Mouse (Mus musculus) retina, adult 2 months (tissue): Measurements from ENCODE around the gene Rab13.

Source experiments
- DNase-seq: peaks from one replicate; pipeline ENCODE4 v3.0.0-alpha.2; 2012; ENCODE audit warnings: low read depth, low spot score

Rab13 gene

GRCm38 (mm10) chr3:90213377-90213866 lies at the start of gene Rab13, which contains the start of gene Rps27:
Gene Rab13, plus strand, starts transcription at chr3:90213695.
Gene Rps27, minus strand, starts transcription at chr3:90213651.
- DNase-seq, result peak; percentile 86

DNA sequence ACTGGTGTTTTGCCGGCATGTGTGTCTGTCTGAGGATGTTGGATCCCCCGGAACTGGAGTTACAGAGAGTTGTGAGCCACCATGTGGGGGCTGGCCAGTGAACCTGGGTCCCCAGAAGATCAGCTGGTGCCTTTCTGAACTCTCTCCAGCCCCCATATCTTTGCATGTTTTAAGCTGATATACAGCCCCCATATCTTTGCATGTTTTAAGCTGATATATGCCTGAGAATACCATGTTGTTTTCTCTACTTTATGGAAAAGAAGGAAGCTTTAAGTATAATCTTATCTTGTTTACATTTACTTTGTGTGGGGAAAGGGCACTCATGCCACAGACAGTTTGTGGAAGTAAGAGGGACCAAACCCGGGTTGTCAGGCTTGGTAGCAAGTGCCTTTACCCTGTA lies 33.9 kb upstream of the Rab13 start:
- no peak for DNase-seq

GRCm38 (mm10) chr3:90183581-90183980 lies 29.9 kb upstream of the Rab13 start:
- DNase-seq, result no peak

DNA sequence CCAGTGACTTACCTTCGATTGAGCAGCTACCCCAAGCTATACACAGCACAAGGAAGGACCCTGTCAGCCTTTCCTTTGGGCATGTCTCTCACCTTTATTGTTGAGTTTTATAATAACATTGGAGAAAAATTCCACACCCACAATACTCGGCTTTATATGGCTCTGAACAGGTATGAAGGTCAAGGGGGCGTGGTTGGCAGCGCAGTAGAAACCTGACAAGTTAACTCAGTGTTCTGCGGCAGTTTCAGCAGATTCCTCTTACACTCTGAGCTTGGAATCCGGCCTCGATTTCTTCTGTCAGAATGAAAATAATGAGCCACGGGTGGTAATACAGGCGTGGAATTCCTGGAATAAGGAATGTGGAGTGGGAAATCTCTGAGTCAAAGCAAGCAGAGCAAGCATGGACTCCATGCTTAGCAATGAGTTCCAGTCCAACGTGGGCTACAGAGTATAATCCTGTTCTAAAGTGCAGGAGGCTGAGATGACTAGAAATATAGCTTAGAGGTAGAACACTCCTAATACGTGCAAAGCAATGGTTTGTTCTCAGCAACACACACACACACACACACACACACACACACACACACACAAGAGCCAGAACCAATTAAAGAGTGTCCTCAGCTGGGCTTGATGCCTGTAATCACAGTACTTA lies 22.5 kb upstream of the Rab13 start:
- no peak for DNase-seq

DNA sequence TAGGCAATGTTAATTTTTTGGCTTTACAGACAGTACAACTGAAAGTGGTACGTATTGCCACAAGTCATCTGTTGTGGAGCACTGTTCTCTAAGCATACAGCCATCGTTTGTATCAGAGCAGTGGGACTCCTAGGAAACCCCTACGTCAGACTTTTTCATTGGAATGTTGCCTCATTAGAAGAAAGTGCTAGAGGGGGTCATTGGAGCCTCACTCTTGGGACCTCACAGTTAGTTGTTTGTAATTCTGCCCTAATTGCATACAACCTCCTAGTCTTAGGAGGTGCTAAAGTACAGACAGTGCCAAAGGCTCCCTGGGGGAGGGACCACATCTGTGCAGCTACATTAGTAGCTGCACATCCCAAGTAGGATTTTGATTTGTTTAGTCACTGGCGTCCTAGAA lies 18.7 kb upstream of the Rab13 start:
- DNase-seq, result no peak

GRCm38 (mm10) chr3:90195644-90196043 lies 17.9 kb upstream of the Rab13 start:
- peak; percentile 28 for DNase-seq

- DNase-seq, result no peak
These were observed 15.9 kb upstream of the Rab13 start for GRCm38 (mm10) chr3:90197548-90197947.

DNA sequence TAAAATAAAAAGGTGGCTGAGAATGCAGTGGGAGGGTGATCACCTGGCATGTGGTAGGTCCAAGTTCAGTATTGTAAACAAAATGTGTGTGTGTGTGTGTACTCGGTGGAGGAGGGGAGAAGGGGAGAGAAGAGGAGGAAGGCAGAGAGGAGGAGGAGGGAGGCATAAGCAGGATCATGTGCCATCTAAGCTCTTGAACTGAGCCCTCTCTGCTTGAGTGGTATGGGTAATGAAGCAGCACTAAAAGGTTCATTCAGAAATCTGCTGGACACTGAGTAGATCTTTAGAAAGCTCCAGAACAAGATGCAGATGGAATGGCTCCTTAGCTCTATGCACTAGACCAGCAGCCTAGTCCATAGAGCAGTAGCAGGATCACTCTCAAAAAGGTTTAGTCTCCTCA lies 10.6 kb upstream of the Rab13 start:
- no peak for DNase-seq

DNA sequence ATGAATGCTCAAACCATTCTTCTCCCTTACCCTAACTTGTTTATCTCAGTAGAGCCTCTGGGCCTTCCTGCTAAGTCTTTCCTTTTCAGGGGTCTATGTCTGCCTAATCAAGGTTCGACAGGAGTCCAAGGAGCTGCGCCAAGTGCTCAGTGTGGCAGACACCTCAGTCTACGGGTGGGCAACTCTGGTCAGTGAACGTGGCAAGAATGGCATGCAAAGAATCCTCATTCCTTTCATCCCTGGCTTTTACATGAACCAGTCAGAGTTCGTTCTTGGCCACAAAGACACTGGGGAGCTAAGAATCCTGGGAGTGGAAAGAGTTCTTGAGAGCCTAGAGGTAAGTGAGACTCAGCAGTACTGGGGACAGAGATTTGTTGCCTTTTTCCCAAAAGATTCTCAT lies 9.9 kb upstream of the Rab13 start:
- DNase-seq, result no peak

DNA sequence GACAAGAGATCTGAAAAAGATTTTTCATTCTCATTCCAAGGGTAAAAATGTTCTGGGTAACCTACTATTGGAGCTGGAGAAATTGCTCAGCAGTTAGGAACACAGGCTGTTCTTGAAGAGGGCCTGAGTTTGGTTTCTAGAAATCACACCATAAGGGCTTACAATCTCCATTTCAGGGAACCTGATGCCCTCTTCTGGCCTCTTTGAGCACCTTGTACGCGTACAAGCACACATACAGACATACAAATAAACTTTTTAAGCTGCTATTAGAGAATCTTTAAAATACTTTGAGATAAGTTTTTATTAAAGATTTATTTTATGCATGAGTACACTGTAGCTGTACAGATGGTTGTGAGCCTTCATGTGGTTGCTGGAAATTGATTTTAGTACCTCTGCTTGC lies 8.9 kb upstream of the Rab13 start:
- no peak for DNase-seq

DNA sequence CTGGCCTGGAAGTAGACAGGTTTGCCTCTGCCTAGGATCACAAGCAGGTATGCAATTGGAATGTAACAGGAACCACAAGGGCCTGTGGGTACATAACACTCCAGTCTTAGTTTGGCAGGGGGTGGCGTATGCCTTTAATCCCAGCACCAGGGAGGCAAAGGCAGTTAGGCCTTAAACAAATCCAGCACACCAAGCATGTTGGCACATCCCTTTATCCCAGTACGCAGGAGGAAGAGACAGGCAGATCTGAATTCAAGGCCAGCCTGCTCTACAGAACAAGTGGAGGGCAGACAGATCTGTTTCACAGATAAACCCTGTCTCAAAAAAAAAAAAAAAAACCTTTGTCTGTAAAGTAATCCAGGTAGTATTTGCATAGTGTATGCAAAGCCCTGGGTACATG lies 4.8 kb upstream of the Rab13 start:
- no peak for DNase-seq

DNA sequence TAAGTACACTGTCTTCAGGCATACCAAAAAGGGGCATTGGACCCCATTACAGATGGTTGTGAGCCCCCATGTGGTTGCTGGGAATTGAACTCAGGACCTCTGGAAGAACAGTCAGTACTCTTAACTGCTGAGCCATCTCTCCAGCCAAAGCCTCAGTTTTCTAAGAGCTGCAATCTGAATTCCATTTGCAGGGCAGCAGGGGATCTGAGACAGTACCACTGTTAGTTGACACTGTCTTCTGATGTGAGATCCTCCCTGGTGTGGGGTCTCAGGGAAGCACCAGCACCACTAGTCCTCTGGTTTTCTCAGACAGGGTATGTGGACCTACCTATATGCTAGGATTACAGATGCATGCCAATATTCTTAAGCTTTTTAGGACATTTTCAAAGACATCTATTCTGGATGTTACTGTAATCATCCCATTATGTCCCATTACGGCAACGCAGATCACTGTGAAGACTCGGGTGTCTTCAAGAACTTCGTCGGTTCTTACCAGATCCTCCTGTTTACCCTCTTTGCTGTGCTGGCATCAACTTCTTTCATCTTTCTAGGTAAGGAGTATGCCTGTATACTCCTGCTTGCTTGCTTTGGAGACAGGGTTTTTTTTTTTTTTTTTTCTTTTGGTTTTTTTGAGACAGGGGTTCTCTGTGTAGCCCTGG lies 3.5 kb upstream of the Rab13 start:
- no peak for DNase-seq

GRCm38 (mm10) chr3:90211475-90212398 lies 1.8 kb upstream of the Rab13 start:
- DNase-seq, result no peak

- no peak for DNase-seq
These were observed 772 bp upstream of the Rab13 start for GRCm38 (mm10) chr3:90212723-90213122.

GRCm38 (mm10) chr3:90213956-90214684 lies 625 bp downstream of the Rab13 start:
- no peak for DNase-seq

DNA sequence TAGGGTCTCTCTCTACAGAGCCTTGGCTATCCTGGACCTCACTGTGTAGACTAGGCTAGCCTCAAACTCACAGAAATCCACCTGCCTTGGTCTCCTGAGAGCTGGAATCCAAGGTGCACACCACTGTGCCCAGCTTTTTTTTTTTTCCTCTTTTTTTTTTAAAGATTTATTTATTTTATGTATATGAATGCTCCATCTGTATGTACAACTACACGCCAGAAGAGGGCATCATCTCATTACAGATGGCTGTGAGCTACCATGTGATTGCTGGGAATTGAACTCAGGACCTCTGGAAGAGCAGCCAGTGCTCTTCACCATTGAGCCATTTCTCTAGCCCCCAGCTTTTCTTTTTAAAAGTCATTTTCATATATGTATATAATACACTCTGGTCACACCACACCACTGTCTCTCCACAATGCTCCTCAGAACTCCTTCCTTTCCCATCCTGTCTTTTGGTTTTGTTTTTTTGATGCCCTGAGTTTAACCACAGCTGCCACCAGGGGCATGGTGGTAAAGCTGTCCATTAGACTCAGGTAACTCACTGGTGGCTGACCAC lies 2.4 kb downstream of the Rab13 start:
- no peak for DNase-seq

DNA sequence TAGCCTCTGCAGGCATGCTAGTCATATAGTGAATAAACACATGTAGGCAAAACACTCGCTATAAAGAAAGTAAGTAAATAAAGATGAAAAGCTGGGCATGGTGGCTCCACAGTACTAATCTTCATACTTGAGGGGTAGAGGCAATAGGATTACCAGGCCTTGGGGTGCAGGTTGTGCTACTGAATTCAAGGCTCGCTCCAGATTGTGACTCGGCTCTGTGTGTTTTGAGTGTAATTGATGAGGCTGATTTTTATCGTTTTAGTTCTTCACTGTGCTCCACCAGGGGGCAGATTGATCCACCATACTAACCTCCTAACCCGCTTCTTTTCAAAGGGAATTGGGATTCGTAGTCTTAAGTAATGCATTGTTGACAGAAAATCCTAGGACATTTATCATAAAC lies 6.6 kb downstream of the Rab13 start:
- DNase-seq, result no peak

- DNase-seq, result no peak
These were observed 7.0 kb downstream of the Rab13 start for GRCm38 (mm10) chr3:90220531-90220951.

DNA sequence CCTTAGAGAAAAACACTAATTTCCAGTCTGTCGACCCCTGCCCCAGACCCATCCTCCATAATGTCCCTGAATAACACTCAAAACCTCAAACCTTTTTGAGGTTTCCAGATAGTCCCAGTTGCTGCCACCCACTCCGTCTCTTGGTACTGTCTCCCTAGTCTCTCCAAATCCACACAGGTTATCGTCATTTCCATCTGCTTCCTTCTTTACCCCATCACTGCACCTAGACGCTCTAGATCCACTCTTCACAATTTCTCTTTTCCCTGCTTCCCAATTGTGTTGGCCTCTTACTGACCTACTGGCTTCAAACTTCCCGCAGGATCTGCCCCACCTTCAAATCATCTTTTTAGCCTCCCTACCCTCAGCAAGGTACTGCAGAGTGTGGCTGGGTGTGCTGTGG lies 7.6 kb downstream of the Rab13 start:
- DNase-seq, result no peak

- no peak for DNase-seq
These were observed 9.0 kb downstream of the Rab13 start for GRCm38 (mm10) chr3:90222455-90222854.

GRCm38 (mm10) chr3:90222941-90223340 lies 9.4 kb downstream of the Rab13 start:
- DNase-seq, result no peak
